Mouse (Mus musculus): ENCODE data around the gene G6pc.
A peak's percentile ranks its signal among the peaks of the same experiment; 100 is the strongest.
"Not testable (repeated sequence)": the region's sequence is repeated elsewhere in the genome, so short reads cannot be mapped to it uniquely, and the experiment has no call there.

G6pc gene

GRCm38 (mm10) chr11:101357505-101358182, 9.7 kb upstream of the G6pc start:
- DNase-seq (ENCODE audit: low read depth): no peak

DNA sequence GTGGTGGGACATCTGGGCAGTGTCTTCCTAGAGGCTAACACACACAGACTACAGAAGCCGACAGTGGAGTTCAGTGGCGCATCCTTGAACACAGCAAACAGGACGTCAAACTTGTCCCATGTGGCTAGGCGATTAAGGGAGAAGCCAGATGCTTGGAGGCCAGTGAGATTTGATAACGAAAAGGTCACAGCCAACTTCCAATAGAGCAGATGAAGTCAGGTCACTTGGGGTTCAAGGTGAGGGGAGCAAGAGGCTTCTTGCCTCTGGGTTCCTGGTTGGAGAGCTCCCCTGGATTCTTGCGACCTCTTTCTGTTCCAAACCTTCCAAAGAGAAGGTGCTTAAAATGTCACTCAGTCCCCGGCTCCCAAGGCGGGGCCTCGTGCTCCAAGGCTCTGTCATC, 7.6 kb upstream of the G6pc start:
- no peak for DNase-seq (ENCODE audit: low read depth)

GRCm38 (mm10) chr11:101360651-101361113, 6.7 kb upstream of the G6pc start:
- no peak for DNase-seq (ENCODE audit: low read depth)

DNA sequence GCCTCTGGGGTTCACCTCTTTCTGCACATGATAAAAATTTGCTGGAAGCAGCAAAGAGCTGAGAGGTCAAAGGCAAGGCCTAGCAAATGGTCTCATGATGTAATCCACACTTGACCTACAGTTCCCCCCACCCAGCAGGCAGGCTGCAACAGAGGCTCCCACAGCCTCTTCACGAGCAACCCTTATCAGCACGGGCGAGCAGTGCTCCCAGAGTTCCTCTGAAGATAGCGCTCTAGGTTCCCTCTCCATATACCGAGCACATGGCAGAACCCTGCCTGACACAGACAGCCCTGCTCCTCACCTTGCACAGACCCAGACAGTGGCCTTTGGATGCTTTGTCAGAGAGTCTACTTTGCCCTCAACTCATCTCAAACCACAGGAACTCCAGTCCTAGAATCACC, 2.8 kb upstream of the G6pc start:
- DNase-seq (ENCODE audit: low read depth): no peak

DNA sequence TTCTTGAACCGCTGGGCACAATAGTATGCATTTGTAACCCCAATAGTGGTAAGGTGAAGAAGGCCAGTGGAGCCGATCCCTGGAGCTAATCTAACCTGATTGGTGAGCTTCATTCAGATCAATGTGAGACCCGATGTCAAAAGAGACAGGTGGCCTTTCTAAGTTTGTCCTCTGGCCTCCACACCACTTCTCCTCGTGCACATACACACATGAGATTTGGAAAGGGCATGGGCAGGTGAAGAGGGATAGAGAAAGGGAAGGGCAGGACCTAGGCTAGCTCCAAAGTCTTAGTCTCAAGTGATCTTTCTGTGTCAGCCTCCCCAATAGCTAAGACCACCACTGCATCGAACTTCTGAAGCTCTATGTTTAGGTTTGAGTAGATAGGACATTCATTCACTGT, 2.8 kb downstream of the G6pc start:
- DNase-seq (ENCODE audit: low read depth): no peak

DNA sequence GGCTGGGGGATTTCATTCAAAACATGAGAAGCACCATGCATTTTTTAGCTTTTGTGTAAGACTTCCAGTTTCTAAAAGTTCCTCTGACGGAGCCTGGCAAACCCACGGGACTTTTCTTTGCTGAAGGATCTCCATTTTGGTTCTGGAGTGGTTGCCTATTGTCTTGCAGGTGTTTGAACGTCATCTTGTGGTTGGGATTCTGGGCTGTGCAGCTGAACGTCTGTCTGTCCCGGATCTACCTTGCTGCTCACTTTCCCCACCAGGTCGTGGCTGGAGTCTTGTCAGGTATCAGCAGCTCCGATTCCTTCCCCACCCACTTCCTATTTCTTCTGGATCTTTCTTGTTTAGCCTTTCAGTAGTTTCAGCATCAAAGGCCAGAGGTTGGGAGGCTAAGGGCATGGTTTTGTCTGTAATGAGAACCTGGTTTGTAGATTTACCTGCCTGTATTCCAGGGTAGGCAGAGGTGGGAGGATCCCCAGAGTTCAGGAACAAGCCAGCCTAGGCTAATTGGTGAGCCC, 7.1 kb downstream of the G6pc start:
- no peak for DNase-seq (ENCODE audit: low read depth)

DNA sequence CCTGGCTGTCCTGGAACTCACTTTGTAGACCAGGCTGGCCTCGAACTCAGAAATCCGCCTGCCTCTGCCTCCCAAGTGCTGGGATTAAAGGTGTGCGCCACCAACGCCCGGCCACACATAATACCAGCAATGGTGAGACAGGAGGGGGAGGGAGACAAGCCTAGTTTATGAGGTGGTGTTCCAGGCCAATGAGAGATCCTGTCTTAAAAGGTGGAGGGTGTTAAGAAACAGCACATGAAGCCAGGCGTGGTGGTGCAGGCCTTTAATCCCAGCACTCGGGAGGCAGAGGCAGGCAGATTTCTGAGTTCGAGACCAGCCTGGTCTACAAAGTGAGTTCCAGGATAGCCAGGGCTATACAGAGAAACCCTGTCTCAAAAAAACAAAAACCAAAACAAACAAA, 10.8 kb downstream of the G6pc start:
- not testable (repeated sequence) for DNase-seq (ENCODE audit: low read depth)

- DNase-seq (ENCODE audit: low read depth): no peak
These were observed 11.6 kb downstream of the G6pc start for GRCm38 (mm10) chr11:101378926-101379325.

- DNase-seq (ENCODE audit: low read depth): no peak
These were observed 14.5 kb downstream of the G6pc start for GRCm38 (mm10) chr11:101381817-101382216.

DNA sequence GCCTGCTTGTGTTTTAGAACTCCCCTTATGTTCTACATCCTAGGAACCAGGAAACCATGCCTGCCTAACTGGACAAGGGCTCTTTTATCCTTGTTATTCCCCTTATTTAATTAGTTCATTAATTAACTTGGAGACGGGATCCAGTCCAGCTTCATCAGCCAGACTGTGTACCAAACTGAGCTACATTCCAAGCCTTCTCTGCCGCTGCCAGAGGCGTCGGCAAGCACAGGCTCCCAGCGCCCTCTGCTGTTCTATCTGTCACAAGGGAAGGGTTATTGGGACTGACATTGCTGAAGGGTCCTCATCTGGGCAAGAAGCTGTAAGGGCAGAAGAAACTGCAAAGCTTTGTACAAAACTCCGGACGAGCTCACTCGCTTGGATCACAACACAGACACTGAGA, 27.7 kb downstream of the G6pc start:
- DNase-seq (ENCODE audit: low read depth): peak; percentile 56

- no peak for DNase-seq (ENCODE audit: low read depth)
These were observed 47.9 kb downstream of the G6pc start for GRCm38 (mm10) chr11:101415306-101415705.

- peak; percentile 65 for DNase-seq (ENCODE audit: low read depth)
These were observed 49.2 kb downstream of the G6pc start for GRCm38 (mm10) chr11:101416433-101417100.

- DNase-seq (ENCODE audit: low read depth): peak; percentile 91
These were observed 49.9 kb downstream of the G6pc start, which contains the start of gene Aarsd1 for GRCm38 (mm10) chr11:101417101-101417855. Gene Aarsd1 (minus strand): TSS chr11:101417615.

DNA sequence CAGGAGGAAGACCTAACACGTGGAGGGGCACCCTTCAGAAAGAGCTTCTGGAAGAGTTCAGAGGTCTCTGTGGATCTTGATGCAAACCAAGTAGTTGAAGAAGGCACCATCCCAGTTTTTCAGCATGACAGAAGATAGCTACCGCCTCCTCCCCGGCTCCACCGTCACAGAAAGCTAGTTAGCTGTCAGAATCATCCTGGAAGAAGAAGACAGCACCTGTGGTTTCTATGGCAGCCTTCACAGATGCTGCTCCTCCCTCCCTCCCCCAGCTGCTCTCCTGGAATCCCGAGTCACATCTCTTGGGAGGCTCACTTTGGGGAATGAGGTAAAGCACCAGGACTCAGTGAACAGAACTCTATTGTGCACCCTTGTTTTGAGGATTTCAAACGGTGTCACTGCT, 51.6 kb downstream of the G6pc start:
- DNase-seq (ENCODE audit: low read depth): no peak

GRCm38 (mm10) chr11:101419610-101420009, 52.2 kb downstream of the G6pc start:
- DNase-seq (ENCODE audit: low read depth): no peak

DNA sequence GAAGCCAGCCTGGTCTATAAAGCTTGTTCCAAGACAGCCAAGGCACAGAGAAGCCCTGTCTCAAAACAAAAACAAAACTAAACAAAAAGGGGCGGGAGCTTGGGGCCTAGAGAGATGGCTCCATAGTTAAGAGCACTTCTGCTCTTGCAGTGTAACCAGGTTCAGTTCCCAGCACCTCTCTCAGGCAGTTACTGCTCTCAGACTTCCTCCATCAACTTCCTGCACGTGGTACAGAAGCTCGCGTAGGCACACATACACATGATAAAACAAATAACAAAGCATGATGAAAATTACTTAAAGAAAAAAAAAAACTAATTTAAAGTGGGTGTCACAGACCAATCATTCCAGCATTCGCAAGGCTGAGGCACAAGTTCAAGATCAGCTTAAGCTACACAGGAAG, 52.8 kb downstream of the G6pc start:
- DNase-seq (ENCODE audit: low read depth): no peak

GRCm38 (mm10) chr11:101424105-101424851, 56.9 kb downstream of the G6pc start, which contains the start of gene Gm27029:
Gene Gm27029 (minus strand): TSS chr11:101424796.
- no peak for DNase-seq (ENCODE audit: low read depth)

DNA sequence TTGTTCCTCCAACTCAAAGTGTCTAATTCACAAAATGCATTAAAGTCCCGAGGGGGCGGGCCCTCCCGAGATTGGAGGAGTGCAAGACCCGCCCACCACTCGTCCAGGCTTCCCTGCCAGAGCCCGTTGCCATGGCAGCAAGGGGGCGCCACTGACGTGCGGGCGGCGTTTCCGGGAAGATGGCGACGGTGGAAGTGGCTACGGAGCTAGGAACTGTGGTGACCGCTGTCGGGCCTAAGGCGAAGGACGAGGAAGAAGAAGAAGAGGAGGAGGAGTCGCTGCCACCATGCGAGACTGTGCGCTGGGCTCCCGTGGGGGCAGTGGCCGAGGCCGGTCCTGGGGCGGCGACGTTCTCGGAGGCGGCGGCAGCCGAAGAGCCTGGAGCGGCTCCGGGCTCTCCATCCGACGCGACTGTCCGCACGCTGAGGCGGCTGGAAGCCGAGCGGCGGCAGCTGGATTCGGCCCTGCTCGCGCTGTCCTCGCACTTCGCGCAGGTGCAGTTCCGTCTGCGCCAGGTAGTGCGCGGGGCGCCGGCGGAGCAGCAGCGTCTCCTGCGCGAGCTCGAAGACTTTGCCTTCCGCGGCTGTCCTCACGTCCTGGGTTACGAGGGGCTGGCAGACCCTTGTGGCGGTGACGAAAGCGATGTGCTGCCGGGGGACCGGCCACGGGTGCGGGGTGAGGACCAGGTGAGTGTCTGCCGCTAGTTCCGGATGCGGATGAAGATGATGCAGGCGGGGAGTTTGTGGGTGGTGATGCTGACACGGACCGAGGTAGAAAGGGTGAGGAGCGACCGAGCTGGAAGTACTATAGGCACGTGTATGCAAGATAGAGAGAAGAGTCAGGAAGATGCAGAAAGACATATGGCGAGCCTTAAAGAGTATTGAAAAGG, 57.8 kb downstream of the G6pc start, which contains the start of the genes Rundc1 and Ptges3l:
TSS of gene Rundc1 (plus strand) at position 161 of the 889 bp plus-strand sequence.
TSS of gene Ptges3l (minus strand) at position 409 of the 889 bp plus-strand sequence.
- DNase-seq (ENCODE audit: low read depth): peak; percentile 99

GRCm38 (mm10) chr11:101426165-101426564, 58.8 kb downstream of the G6pc start:
- DNase-seq (ENCODE audit: low read depth): no peak

Data from induced T-regulatory cell, adult 2 months (primary cell).